Comparison of ENCODE assay signal across 8 mouse cellular contexts in the genomic region with DNA sequence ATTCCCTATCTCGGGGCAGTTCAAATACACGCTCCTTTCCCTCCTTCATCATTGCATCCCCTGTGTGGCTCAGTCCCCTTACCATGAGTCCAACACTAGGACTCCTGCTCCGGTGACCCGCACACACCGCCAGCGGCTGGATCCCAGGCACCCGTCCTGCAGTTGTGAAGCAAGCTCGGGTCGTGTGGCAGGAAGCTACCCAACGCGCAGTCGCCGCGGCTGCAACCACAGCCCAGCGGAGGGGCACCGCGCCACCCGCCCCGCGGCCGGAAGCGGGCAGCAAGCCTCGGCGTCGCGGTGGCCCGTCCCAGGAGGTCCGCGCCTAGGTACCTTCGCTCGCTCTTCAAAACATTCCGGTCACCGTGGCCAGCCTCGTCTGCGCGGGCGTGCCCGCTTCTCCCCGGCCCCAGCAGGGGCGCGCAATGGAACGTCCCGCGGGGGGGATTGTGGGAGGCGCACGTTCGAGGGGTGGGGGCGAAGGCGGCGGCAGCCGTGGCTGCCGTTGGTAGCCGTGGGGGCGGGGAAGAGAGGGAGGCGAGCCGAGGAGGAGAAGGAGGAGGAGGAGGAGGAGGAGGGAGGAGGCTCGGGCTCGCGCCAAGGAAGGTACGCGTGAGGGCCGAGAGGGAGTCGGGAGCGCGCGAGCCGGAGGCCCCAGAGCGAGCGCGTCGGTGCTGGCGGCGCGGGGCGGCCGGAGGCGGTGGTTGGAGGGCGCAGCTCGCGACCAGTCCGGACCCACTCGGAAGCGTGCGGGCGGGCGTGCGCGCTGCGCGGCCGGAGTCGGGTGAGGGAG. TPM values are rescaled to one million over a fixed set of nuclear protein-coding genes. Genes with fewer than 3 reads are reported as not detected.
A peak's percentile ranks its signal among the peaks of the same experiment; 100 is the strongest.
DNase-seq lines count a peak whose midpoint lies in the region; ATAC-seq lines count a peak whose summit lies in the region.

No protein-coding gene starts in this region.

- H3K27ac ChIP-seq in intestine, embryonic 14.5 days (ENCODE audit: low read depth): peak overlapping the region; percentile 100

- H3K9me3 ChIP-seq in intestine, embryonic 14.5 days (ENCODE audit: control insufficient read depth, low read length): no peaks in the 10 kb centered on the region

- no peaks in the 10 kb centered on the region for H3K36me3 ChIP-seq in intestine, embryonic 14.5 days (ENCODE audit: control insufficient read depth, insufficient read depth, low read length)

- intact Hi-C loops in left cerebral cortex, postnatal 25 days (cut with DNase I): loop anchor here (10.0 kb wide), 2 partner anchors 265 to 365 kb away; a partner anchor contains a TSS

- under 1% methylated on average over 72 of the region's 92 CpGs for WGBS in intestine, embryonic 14.5 days

- peak overlapping the region; percentile 95 for H3K9ac ChIP-seq in intestine, embryonic 14.5 days (ENCODE audit: low read length)

- H3K4me3 ChIP-seq in intestine, embryonic 14.5 days (ENCODE audit: low read depth, low read length): peak overlapping the region; percentile 96

- H3K4me1 ChIP-seq in intestine, embryonic 14.5 days (replicated peaks; ENCODE audit: control insufficient read depth, insufficient read depth, low read length): peaks cover 22% of the 10 kb centered on the region

- peak; percentile 95 for DNase-seq in adrenal gland, adult 2 months
- peak; percentile 96 for DNase-seq in embryo, embryonic 11 days
- peak; percentile 92 for DNase-seq in gastrocnemius, postnatal 25 days
- DNase-seq in intestine, embryonic 14.5 days (ENCODE audit: low spot score): peak; percentile 94
- peak; percentile 81 to 85 for DNase-seq in left cerebral cortex, postnatal 25 days (ENCODE audit: low spot score in 2 of 2)
- peak; percentile 91 for DNase-seq in mesoderm, embryonic 11.5 days (ENCODE audit: low read depth, low spot score)
- peak; percentile 86 for DNase-seq in right cerebral cortex, postnatal 25 days
- DNase-seq in urinary bladder, postnatal 36 days (ENCODE audit: low spot score in 2 of 2): peak; percentile 85 to 91

- H3K4me2 ChIP-seq in intestine, embryonic 14.5 days (ENCODE audit: low read length): peak overlapping the region; percentile 80

- peak; percentile 93 for ATAC-seq in intestine, embryonic 14.5 days (replicated peaks; ENCODE audit: low FRiP score, low TSS enrichment, low read depth)

- no peaks in the 10 kb centered on the region for H3K27me3 ChIP-seq in intestine, embryonic 14.5 days (replicated peaks; ENCODE audit: control insufficient read depth, insufficient read depth, low read length)

RNA-seq across cellular contexts. Expression of a gene that starts 0.4 kb away (rescaled TPM):
- 10 to 100 TPM; 38.3 to 57.0 TPM for total RNA-seq in adrenal gland, adult 2 months (2021)
- 3.9 and 4.9 TPM in 2 replicates for polyA plus RNA-seq in adrenal gland, adult 2 months (2012; rRNA removed)
- total RNA-seq in gastrocnemius, postnatal 25 days (2021): 10 to 100 TPM; 22.9 to 23.9 TPM
- 21.5 and 23.1 TPM in 2 replicates for polyA plus RNA-seq in intestine, embryonic 14.5 days (2014; fragmentation: Nextera tagmentation; extraction: Ambion mirVana)
- 10 to 100 TPM; 79.1 to 83.5 TPM for total RNA-seq in left cerebral cortex, postnatal 25 days (2021)

RNA-seq across cellular contexts. Expression of a gene that starts 1.0 kb away (rescaled TPM):
- total RNA-seq in adrenal gland, adult 2 months (2021): 100 to 1,000 TPM; 129 to 130 TPM
- polyA plus RNA-seq in adrenal gland, adult 2 months (2012; rRNA removed): 26.2 and 30.4 TPM in 2 replicates
- 10 to 100 TPM; 65.7 to 75.2 TPM for total RNA-seq in gastrocnemius, postnatal 25 days (2021)
- 150 and 155 TPM in 2 replicates for polyA plus RNA-seq in intestine, embryonic 14.5 days (2014; fragmentation: Nextera tagmentation; extraction: Ambion mirVana)
- 100 to 1,000 TPM; 103 to 104 TPM for total RNA-seq in left cerebral cortex, postnatal 25 days (2021)

RNA-seq across cellular contexts. Expression of a gene that starts 36.2 kb away (rescaled TPM):
- total RNA-seq in adrenal gland, adult 2 months (2021): 10 to 100 TPM; 18.9 to 25.2 TPM
- polyA plus RNA-seq in adrenal gland, adult 2 months (2012; rRNA removed): 28.4 and 30.2 TPM in 2 replicates
- total RNA-seq in gastrocnemius, postnatal 25 days (2021): 1 to 10 TPM; 6.6 to 9.8 TPM
- polyA plus RNA-seq in intestine, embryonic 14.5 days (2014; fragmentation: Nextera tagmentation; extraction: Ambion mirVana): 52.9 and 56.0 TPM in 2 replicates
- 10 to 100 TPM; 22.5 to 23.6 TPM for total RNA-seq in left cerebral cortex, postnatal 25 days (2021)

Comparison
In these comparisons a context has a peak if more than half of its experiments do, and no peak if none do; other contexts are left out.
1. Peak in every context shown above with its lines: DNase-seq, ATAC-seq, H3K4me3 ChIP-seq and H3K27ac ChIP-seq.